Mouse (Mus musculus) left cerebral cortex, postnatal 4 days (tissue): ENCODE results near the gene Mapt. TPM values are rescaled to one million over a fixed set of nuclear protein-coding genes. Genes with fewer than 3 reads are reported as not detected.

ENCODE experiments used
- DNase-seq: peaks from one replicate; pipeline ENCODE4 v3.0.0-alpha.2; 2022
- intact Hi-C: fragments of 180-260 bp; cut with DNase I; formaldehyde crosslinking; loops from one replicate; pipeline ENCODE4 v1.15.1; 2025
- total RNA-seq, 2 experiments: library from RNA; stranded (reverse); gene quantifications; 2 replicates each; pipeline ENCODE4 v1.2.3; 2021

The Mapt gene
- total RNA-seq, 2 experiments from 2014 or later: 1,229 to 1,264 TPM

GRCm38 (mm10) chr11:104309377-104310225 is 78.4 kb downstream of the Mapt start:
- DNase-seq: no peak
- intact Hi-C loops: loop anchor here (10.0 kb wide), 1 partner anchor 155 kb away; the partner anchor contains the start of gene Kansl1

GRCm38 (mm10) chr11:104310226-104310887 is 79.2 kb downstream of the Mapt start:
- intact Hi-C loops: loop anchor here (10.0 kb wide), 1 partner anchor 154 kb away; the partner anchor contains the start of gene Kansl1
- no peak for DNase-seq

- DNase-seq: no peak
- intact Hi-C loops: loop anchor here (10.0 kb wide), 1 partner anchor 153 kb away; the partner anchor contains the start of gene Kansl1
These were observed 80.5 kb downstream of the Mapt start for GRCm38 (mm10) chr11:104311643-104312042.

- peak; percentile 78 for DNase-seq
- intact Hi-C loops: loop anchor here (10.0 kb wide), 1 partner anchor 149 kb away; the partner anchor contains the start of gene Kansl1
These were observed 84.5 kb downstream of the Mapt start for GRCm38 (mm10) chr11:104315703-104316102.

- intact Hi-C loops: loop anchor here (10.0 kb wide), 1 partner anchor 148 kb away; the partner anchor contains the start of gene Kansl1
- DNase-seq: no peak
These were observed 85.7 kb downstream of the Mapt start for GRCm38 (mm10) chr11:104316685-104317400.

GRCm38 (mm10) chr11:104317631-104318030 is 86.4 kb downstream of the Mapt start:
- no peak for DNase-seq
- intact Hi-C loops: loop anchor here (10.0 kb wide), 1 partner anchor 147 kb away; the partner anchor contains the start of gene Kansl1

GRCm38 (mm10) chr11:104318940-104319781 is 88.0 kb downstream of the Mapt start:
- intact Hi-C loops: loop anchor here (10.0 kb wide), 1 partner anchor 146 kb away; the partner anchor contains the start of gene Kansl1
- peak; percentile 65 for DNase-seq

GRCm38 (mm10) chr11:104320511-104320910 is 89.3 kb downstream of the Mapt start:
- intact Hi-C loops: no loop called here
- DNase-seq: no peak

GRCm38 (mm10) chr11:104322142-104322541 is 91.0 kb downstream of the Mapt start:
- intact Hi-C loops: no loop called here
- no peak for DNase-seq

- intact Hi-C loops: no loop called here
- DNase-seq: no peak
These were observed 96.3 kb downstream of the Mapt start for GRCm38 (mm10) chr11:104327462-104327861.

- intact Hi-C loops: no loop called here
- DNase-seq: no peak
These were observed 96.8 kb downstream of the Mapt start for GRCm38 (mm10) chr11:104327946-104328345.

- no peak for DNase-seq
- intact Hi-C loops: no loop called here
These were observed 98.2 kb downstream of the Mapt start for GRCm38 (mm10) chr11:104329185-104329926.

- intact Hi-C loops: no loop called here
- DNase-seq: no peak
These were observed 99.0 kb downstream of the Mapt start for GRCm38 (mm10) chr11:104330151-104330550.

- intact Hi-C loops: no loop called here
These were observed 100.0 kb downstream of the Mapt start for GRCm38 (mm10) chr11:104331208-104331607.

GRCm38 (mm10) chr11:104332105-104332504 is 100.9 kb downstream of the Mapt start:
- no peak for DNase-seq
- intact Hi-C loops: no loop called here

More at GRCm38 (mm10) chr11:104331208-104331607, 100.0 kb downstream of the Mapt start:
- no peak for DNase-seq

GRCm38 (mm10) chr11:104334115-104334514 is 102.9 kb downstream of the Mapt start:
- intact Hi-C loops: no loop called here

GRCm38 (mm10) chr11:104334946-104335345 is 103.8 kb downstream of the Mapt start:
- intact Hi-C loops: no loop called here
- no peak for DNase-seq

More at GRCm38 (mm10) chr11:104334115-104334514, 102.9 kb downstream of the Mapt start:
- DNase-seq: no peak

GRCm38 (mm10) chr11:104346931-104347330 is 115.7 kb downstream of the Mapt start:
- intact Hi-C loops: loop anchor here (10.0 kb wide), 1 partner anchor 88 kb away; no protein-coding TSS in a partner anchor
- no peak for DNase-seq

GRCm38 (mm10) chr11:104361790-104362189 is 130.6 kb downstream of the Mapt start:
- intact Hi-C loops: no loop called here
- DNase-seq: no peak
